Mouse (Mus musculus): ENCODE results near the gene Strn4.

Gene Strn4

DNA sequence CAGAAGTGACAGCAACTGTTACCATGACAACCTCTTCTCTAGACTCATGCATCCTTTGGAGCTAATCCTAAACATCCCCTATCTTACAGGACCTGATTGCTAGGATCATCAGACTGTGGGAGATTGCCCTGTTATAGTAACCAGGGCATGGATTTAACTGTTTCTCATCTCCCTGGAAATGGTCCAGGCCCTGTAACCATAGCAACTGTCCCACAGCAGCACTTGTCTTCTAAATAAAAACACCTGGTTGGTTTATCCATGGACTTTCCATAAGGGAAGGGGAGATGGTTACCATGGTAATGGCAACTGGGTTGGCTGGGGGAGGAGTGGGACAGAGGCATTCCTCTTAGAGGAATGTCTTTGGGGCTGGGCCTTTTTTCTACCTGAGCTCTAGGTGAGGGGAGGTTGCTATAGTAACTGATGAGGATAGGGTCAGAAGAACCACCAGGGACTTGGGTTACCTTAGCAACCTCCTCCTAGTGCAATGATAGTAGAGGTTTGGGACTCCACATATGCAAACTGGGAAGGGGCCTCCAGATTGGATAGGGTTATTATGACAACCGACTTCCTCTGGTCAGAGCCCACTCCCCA is at the start of gene Strn4:
TSS of gene Strn4 (plus strand) at position 539 of the 591 bp plus-strand sequence.
- DNase-seq (ENCODE audit: extremely low read depth, low read depth) = no peak

DNA sequence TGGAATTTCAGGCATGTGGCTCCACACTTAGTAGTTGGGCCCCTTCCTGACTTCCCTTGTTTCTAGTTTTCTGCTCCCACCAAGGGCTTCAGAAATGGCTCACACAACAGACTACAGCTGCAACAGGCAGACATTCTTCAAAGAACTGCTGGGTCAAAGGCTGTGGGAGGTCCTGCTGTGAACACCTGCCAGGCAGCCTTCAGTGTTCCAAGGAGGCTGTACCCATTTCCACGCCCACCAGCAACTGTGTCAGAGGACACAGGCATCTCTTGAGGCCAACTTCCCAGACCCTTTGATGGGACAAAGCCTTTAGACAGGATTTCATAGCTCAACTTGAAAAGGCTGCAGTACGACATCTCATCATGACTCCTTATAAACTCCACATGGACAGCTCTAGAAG is 49.2 kb upstream of the Strn4 start:
- no peak for DNase-seq (ENCODE audit: extremely low read depth, low read depth)

DNA sequence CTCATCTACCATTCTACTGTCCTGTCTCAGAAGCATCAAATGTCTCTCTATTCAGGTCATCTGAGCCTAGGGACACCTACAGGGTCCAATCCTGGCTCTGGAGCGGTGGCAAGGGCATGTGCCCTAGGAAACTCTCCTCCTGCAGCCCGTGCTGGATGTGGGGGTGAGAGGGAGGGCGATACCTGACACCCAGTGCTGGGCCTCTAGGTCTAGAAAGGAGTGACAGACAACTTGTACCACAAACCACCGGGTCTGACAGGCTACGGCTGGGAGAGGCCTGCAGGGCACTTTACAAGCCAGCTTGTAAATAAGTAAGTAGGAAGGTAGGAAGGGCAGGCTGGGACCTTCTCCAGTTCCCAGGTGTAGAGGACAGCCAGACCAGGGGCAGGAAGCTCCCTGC is 39.8 kb upstream of the Strn4 start:
- no peak for DNase-seq (ENCODE audit: extremely low read depth, low read depth)

DNA sequence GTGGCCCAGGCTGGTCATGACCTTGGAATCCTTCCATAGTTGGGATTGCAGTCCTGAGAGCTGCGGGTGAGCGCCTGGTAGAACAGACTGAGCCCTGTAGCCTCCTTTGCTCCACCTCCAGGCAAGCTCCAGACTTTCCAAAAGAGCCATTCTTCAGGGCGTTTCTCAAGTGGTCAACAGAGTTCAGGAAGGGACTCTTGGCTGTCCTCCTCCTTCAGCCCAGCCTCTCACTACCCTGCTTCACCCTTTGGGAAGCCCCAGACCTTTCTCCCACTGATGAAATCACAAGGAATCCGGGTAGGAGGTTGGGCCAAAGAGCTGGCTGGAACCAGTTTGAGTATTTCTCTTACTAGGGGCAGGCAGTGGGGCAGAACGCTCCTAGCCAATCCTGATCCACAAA is 35.6 kb upstream of the Strn4 start:
- DNase-seq (ENCODE audit: extremely low read depth, low read depth) = no peak

DNA sequence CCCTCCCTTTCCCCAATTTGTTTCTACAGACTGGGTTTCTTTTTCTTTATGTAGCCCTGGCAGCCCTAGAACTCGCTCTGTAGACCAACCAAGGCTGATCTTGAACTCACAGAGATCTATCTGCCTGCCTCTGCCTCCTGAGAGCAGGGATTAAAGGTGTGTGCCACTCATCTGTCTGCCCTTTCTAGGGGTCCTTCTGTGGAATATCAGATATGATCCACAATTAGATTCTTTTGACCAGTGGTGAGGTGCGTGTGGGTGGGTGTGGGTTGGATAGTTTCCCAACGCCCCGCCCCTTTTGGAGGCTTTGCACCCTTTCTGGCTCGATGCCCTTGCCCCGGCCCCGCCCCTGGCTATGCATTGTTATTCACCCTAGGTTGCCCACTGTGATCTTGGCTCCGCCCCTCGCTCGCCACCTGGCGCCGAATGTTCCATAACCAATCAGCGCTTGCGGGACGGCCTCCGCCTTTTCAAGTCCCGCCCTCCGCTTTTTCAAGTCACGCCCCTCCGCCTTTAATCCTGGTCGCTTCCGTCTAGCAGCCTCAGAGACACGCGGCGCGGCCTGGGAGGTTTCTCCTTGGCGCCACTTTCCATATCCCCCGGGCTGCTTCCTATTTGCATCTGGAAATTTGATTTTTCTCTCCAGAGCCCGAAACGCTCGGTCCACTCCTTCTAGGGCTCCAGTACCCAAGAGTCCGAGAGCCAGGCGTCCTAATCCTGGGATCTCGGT is 34.7 kb upstream of the Strn4 start, which contains the start of gene Slc1a5:
TSS of gene Slc1a5 (plus strand) at position 516 of the 730 bp plus-strand sequence.
- DNase-seq (ENCODE audit: extremely low read depth, low read depth) = peak; percentile 90

DNA sequence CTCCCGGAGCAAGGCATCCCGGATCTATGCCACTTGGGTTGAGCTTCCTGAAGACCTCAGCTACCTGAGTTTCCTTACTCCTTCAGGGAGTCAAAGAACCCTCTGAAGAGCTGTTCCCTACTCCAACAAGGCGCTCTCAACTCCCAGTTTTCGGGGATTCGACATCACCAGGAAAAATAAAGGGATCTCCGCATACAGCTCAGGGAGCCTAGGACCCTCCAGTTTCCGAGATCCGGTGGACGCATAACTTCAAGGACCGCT is 34.2 kb upstream of the Strn4 start:
- DNase-seq (ENCODE audit: extremely low read depth, low read depth) = peak; percentile 22

DNA sequence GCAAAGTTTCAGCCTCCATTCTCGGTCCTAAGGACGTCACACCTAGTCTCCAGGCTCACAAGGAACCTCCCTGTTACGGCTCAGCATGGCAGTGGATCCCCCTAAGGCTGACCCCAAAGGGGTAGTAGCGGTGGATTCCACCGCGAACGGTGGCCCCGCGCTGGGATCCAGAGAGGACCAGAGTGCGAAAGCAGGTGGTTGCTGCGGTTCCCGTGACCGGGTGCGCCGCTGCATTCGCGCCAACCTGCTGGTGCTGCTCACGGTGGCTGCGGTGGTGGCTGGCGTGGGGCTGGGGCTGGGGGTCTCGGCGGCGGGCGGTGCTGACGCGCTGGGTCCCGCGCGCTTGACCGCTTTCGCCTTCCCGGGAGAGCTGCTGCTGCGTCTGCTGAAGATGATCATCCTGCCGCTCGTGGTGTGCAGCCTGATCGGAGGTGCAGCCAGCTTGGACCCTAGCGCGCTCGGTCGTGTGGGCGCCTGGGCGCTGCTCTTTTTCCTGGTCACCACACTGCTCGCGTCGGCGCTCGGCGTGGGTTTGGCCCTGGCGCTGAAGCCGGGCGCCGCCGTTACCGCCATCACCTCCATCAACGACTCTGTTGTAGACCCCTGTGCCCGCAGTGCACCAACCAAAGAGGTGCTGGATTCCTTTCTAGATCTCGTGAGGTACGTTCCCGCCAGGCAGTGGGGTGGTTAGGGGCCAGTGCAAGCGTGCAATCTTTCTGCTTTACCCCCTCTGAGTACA is 33.7 kb upstream of the Strn4 start:
- DNase-seq (ENCODE audit: extremely low read depth, low read depth) = no peak

DNA sequence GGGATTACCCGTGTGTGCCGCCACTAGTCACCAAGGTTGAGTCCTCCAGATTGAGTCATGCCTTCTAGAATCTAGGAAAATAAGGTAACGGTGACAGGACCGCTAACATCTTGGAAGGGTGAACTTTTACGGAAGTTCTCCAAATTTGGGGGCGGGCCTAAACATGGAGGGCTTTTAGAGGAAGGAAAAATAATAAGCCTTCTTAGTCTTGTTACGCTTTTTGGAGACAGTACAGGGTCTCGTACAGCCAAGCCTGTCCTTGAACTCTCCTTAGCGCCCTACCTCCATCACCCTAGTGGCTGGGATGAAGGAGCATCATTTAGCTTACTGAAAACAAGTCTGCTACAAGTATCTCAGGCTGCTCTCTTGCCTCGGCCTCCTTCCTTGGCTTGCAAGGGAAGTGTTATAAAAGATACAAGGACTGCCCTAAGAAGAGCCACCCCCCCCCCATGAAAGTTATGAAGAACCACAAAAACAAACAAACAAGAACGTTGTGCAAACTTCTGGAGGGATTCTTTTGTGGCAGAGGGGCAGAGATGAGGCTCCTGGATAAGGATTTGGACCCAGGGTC is 33.0 kb upstream of the Strn4 start:
- peak; percentile 74 for DNase-seq (ENCODE audit: extremely low read depth, low read depth)

DNA sequence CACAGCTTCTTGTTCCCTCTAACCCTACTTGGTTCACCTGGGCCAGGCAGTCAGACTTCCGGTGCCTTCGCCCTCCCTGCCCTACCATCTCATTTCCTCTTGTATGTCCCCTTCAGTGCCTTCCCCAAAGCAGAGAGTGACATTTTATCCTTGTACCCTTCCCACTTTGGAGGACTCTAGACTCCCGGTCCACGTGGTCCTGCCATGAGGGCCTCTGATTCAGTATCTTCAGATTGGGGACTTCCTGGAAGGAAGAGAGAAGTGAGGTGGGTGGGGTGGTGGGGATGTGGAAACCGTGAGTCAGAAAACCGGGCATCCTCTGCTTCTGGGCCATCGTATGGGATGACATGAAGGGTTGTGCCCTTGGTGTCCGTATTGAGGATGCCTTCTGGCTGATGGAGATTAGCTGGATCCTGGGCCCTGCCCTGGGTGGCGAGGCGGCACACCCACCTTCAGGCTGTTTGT is 32.4 kb upstream of the Strn4 start:
- peak; percentile 56 for DNase-seq (ENCODE audit: extremely low read depth, low read depth)

DNA sequence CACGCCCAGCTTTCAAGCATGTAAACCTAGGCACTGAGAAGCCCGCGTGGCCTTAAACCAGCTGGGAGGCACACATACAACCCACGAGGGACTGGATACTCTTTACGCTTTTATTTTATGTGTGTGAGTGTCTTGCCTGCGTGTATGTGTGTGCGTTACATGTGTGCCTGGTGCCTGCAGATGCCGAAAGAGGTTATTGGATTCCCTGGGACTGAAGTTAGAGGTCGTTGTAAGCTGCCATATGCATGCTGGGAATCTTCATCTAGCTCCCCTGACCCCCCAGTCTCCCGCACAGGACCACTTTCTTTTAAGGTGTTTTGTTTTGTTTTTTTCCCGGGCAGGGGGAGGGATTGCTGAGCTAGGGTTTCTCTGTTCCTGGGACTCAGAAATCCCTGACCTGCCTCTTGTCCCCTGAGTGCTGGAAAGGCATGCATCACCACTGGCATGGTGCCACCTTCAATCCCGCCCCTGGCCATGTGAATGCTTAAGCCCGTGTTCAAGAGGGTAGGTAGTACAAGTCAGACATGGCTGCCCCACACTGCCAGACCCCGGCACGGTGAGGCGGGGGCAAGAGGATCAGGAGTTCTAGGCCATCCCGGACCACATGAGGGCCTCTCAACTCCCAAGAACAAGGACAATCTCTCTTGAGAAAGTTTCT is 31.8 kb upstream of the Strn4 start:
- DNase-seq (ENCODE audit: extremely low read depth, low read depth) = peak; percentile 26

DNA sequence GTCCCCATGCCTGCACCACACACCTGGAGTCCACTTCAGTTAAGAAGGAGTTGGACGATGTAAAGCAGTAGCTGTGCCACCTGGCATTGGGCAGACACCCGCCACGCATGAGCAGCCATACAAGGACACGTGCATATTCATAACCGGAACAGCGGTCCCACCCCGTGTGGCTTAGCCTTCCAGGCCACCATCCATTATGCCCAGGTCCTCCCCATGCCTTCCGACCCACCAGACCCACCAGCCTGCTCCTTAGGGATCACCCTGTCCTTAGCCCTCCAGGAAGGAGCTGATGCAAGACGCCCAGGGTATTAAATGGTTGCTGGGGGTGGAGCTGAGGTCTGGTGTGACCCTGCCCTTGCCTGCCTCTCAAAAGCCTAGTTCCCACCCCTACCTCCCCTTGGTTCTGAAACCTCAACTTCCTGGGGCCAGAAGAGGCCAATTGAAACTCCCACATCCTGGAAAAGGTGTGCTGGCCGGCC is 31.2 kb upstream of the Strn4 start:
- DNase-seq (ENCODE audit: extremely low read depth, low read depth) = peak; percentile 43

DNA sequence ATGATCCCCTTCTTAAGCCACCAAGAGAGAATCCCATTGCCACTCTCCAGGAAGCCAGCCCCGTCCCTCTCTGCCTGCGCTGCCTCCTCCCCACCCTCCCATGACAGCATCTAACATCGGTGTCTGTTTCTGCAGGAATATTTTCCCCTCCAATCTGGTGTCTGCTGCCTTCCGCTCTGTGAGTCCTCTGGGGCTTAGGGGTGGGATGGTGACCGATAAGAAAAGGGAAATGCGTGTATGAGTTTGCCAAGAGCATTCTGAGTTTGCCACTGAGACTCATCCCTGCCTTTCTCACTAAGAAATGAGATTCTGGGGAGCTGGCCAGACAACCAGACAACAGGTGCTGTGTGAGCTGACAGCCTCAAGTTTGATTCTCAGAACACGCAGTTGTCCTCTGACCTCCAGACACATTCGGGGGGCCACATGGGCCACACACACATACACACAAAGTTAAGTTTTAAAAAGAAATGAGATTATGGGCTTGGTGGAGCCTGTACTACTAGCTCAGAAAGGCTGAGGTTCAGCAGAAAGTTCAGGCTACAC is 30.1 kb upstream of the Strn4 start:
- peak; percentile 59 for DNase-seq (ENCODE audit: extremely low read depth, low read depth)

DNA sequence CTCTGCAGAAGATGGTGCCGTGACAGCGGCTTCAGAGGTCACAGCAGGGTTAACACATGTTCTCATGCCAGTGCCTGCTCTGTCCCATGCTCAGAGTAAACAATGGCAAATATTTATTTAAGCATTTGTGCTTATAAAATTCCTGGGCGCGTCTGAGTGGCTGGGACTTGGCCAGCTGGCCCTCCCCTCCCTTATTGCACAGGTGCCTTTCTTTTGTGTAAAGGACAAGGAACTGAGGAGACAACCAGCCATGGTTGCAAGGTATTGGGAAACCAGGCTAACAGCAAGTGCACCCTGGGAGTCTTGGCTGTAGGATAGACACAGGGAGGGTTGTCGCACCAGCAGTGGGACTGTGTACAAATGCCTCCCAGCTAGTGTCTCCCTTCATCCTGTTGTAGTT is 23.4 kb upstream of the Strn4 start:
- no peak for DNase-seq (ENCODE audit: extremely low read depth, low read depth)

DNA sequence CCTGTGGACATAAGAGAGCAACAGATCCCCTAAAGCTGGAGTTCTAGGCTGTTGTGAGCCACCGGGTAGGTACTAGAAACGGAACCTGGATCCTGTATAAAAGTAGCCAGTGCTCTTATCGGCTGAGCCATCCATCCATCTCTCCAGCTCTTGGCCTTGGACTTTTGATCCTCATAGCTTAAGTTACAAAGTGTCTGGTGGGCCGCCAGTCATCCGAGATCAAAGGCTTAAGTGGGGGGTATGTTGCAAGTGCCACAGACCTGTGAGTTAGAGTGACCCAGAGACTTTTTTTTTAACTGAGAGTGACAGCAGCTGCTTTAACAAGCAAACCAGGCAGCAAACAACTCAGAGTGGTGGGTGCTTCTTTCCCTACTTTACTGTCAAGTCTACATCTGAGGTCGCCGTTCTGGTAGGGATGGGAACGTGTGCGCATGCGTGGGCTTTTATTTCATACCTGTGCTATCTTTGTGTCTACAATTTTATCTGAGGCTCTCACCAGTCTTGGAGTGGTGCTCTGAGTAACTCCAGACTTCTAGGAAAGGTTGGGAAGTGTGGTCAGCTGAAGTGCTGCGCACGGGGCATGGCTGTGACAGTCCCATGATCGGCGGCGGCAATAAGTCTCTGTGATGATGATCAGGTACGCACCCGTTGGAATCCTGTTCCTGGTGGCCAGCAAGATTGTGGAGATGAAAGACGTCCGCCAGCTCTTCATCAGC is 22.5 kb upstream of the Strn4 start:
- DNase-seq (ENCODE audit: extremely low read depth, low read depth) = no peak

DNA sequence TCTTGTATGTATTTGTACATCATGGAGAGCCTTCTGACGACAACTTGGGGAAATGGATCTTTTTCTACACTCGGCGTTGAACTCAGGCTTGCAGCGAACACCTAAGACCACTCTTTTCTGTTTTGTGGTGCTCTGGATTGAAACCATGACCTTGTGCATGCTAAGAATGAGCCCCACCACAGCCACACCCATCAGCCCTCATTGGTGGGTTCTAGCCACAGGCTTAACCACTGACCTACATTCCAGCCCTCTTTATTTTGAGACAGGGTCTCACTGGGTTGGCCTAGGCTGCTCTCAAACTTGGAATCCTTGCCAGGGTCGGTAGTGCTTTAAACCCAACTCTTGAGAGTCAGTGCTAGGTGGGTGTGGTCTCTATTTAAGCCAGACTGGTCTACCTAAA is 20.8 kb upstream of the Strn4 start:
- DNase-seq (ENCODE audit: extremely low read depth, low read depth) = no peak

DNA sequence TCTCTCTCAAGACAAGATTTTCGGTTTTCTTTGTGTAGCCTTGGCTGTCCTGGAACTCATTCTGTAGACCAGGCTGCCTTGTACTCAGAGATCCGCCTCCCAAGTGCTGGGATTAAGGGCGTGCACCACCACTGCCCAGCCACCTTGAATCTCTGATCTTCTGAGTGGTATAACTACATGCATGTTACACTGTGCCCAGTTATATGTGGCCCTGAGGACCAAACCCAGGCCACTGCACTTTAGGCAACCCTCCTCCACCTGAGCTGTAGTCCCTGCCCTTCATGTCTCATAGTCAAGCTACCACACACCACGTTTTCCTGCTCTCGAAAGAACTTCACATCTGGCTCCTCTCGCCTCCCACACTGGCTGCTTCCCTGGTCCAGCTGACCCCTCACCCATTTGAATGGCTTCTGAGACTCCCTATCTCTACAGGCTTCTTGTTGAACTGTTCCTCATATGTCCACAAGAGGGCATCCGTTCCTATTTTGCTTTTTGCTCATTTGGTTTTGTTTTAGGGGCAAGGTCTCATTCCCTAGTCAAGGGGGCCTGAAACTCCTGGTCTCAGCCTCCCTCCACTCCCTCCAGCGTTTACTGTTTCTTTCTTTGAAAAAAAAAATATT is 11.2 kb upstream of the Strn4 start:
- DNase-seq (ENCODE audit: extremely low read depth, low read depth) = no peak

DNA sequence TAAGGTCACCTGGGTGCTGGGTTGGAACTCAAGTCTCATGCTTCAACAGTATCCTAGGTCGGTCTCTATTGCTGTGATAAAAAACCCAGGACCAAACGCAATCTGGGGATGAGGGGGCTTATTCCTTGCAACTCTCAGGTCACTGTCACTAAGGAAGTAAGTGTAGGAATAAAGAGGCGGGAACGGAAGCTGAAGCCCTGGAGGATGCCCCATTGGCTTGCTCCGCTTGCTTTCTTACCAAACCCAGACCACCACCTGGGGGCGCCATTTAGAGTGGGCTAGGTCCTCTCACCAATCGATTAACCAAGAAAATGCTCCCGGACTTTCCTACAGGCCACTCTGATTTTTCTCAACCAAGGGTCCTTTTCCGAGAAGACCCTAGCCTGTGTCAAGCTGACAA is 7.8 kb upstream of the Strn4 start:
- DNase-seq (ENCODE audit: extremely low read depth, low read depth) = no peak

DNA sequence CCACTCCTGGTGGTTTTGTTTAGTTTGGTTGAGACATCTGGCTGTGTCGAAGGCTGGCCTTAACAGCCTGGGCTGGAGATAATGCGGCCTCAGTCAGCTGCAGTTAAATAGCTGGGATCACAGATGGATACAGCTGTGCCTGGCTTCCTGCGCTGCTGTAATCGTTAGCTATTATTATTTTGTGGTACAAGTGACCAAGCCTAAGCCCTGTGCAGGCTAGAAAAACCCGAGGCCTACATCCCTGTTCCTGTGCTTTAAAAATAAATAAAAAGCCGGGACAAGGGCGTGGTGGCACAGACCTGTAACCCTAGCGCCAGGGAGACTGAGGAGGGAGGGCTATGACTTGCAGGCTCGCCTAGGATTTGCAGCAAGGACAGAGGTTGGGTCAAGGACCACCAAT is 7.0 kb upstream of the Strn4 start:
- no peak for DNase-seq (ENCODE audit: extremely low read depth, low read depth)

DNA sequence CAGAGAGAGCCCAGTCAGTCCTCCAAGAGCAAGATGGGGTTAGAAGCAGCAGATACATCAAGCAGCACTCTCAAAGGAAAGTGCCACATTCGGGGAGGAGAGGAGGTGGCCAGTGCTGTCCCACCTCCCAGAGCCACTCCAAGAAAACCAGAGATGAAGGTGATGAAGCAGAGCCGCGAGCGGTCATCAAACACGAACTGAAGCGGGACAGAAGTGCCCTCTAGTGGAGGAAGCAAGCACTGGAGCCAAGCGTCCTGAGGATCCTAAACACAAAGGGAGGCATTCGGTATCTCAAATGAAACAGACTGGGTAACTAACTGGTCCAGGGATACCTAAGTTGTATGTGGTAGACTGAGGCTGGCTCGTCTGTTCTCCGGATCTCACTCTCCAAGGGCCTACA is 6.0 kb upstream of the Strn4 start:
- no peak for DNase-seq (ENCODE audit: extremely low read depth, low read depth)

DNA sequence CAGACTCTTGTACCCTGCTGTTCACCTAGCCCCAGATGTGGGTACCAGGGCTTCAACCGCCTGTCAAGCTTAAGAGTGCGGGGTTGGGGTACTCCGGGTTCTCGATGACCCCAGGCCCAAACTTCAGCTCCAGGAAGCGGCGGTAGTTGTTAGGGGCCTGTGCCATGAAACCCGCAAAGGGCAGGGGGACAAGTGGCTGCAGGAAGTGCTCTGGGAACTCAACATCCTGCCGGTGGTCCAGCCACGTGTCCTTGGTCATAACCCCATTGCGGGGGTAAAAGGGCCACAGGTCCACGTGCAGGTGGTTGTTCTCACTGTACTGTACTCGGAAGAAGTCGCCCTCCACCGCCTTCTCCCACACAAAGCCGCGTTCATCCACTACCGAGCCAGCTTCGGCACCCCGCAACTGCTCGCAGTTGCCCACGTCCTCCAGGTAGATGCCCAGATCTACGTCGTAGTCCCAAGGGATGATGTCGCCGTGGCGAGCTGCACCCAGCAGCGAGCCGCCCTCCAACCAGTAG is 5.2 kb upstream of the Strn4 start:
- DNase-seq (ENCODE audit: extremely low read depth, low read depth) = no peak

Data from MEL-GATA-1-ER (cell line).